Mouse (Mus musculus) liver, embryonic 14.5 days (tissue): ENCODE measurements around the gene Suz12. TPM values are rescaled to one million over a fixed set of nuclear protein-coding genes. Genes with fewer than 3 reads are reported as not detected.

Source experiments
- ATAC-seq: fragments of 200-750 bp; cut with Nextera tagmentation; 2 replicates; pipeline ENCODE4 v1.8.0; 2017; ENCODE audit warnings: moderate number of reproducible peaks, mild to moderate bottlenecking, moderate library complexity; ENCODE audit not compliant: insufficient read depth
- DNase-seq, 3 experiments: peaks; one replicate each; pipeline ENCODE4 v3.0.0-alpha.2; 2012 to 2013; ENCODE audit warnings: low read depth in 3 of 3, low spot score in 3 of 3
- H3K27ac ChIP-seq: fragments of 300-500 bp; sonication (generic); 2 replicates; pipeline ENCODE4 v1.5.1; 2014; ENCODE audit warnings: moderate library complexity, mild to moderate bottlenecking, control low read depth, inconsistent platforms
- H3K27me3 ChIP-seq: fragments of 300-500 bp; sonication (generic); 2 replicates; pipeline ENCODE4 v1.6.1; 2014; ENCODE audit warnings: mild to moderate bottlenecking, low read length, moderate library complexity; ENCODE audit not compliant: control insufficient read depth, insufficient read depth
- H3K36me3 ChIP-seq: fragments of 300-500 bp; sonication (generic); replicated peaks from 2 replicates; pipeline ENCODE4 v1.6.1; 2014; ENCODE audit warnings: low read depth; ENCODE audit not compliant: control insufficient read depth, insufficient read depth
- H3K4me1 ChIP-seq, 2 experiments: fragments of 200-500 bp in 1 of 2; fragments of 300-500 bp in 1 of 2; sonication (generic) in 1 of 2; replicated peaks; 2 replicates each; pipeline ENCODE4 v1.6.1; 2012 to 2014; ENCODE audit warnings: antibody characterized with exemption in 1 of 2, inconsistent platforms in 1 of 2, low read length in 1 of 2; ENCODE audit not compliant: control insufficient read depth in 2 of 2, insufficient read depth in 2 of 2
- H3K4me2 ChIP-seq: fragments of 300-500 bp; sonication (generic); 2 replicates; pipeline ENCODE4 v1.6.1; 2014; ENCODE audit warnings: low read depth, mild to moderate bottlenecking, control low read depth, moderate library complexity
- H3K4me3 ChIP-seq, 2 experiments: fragments of 200-500 bp in 1 of 2; fragments of 300-500 bp in 1 of 2; sonication (generic) in 1 of 2; 2 replicates each; pipeline ENCODE4 v1.5.1; 2012 to 2014; ENCODE audit warnings: low read depth in 2 of 2, low read length in 2 of 2, mild to moderate bottlenecking in 2 of 2, control low read depth in 1 of 2, inconsistent platforms in 1 of 2, moderate library complexity in 1 of 2; ENCODE audit not compliant: insufficient read depth in 1 of 2
- H3K9ac ChIP-seq: fragments of 300-500 bp; sonication (generic); replicated peaks from 2 replicates; pipeline ENCODE4 v1.6.1; 2014; ENCODE audit warnings: mild to moderate bottlenecking, control low read depth, moderate library complexity
- H3K9me3 ChIP-seq: fragments of 300-500 bp; sonication (generic); 2 replicates; pipeline ENCODE4 v1.6.1; 2016; ENCODE audit warnings: low read length, mixed read lengths; ENCODE audit not compliant: control insufficient read depth
- CTCF ChIP-seq: IDR thresholded peaks from 2 replicates; pipeline ENCODE4 v1.5.1; 2016; ENCODE audit warnings: antibody characterized with exemption, low read depth, control low read depth
- EP300 ChIP-seq: IDR thresholded peaks from 2 replicates; pipeline ENCODE4 v1.6.1; 2016; ENCODE audit warnings: antibody characterized with exemption, low read depth
- WGBS: fragments of 180-500 bp; shearing (Covaris S2); extraction: QIAGEN DNeasy Blood & Tissue Kit; methylation state at CpG from one replicate; pipeline ENCODE4 v1.1.7; 2014; ENCODE audit not compliant: insufficient replicate concordance; 5-methylcytosine and 5-hydroxymethylcytosine counted together
- polyA plus RNA-seq, 2 experiments: library from polyadenylated mRNA; depleted of rRNA in 1 of 2; stranded (reverse) in 1 of 2; unstranded in 1 of 2; fragments of >200 nt; fragmentation: Nextera tagmentation in 1 of 2; extraction: Ambion mirVana in 1 of 2; gene quantifications; 2 replicates each; pipeline versions ENCODE4 v1.2.1 to v1.2.3; 2012 to 2014

The Suz12 gene
- polyA plus RNA-seq, 2 experiments, result 18.1 to 23.2 TPM

DNA sequence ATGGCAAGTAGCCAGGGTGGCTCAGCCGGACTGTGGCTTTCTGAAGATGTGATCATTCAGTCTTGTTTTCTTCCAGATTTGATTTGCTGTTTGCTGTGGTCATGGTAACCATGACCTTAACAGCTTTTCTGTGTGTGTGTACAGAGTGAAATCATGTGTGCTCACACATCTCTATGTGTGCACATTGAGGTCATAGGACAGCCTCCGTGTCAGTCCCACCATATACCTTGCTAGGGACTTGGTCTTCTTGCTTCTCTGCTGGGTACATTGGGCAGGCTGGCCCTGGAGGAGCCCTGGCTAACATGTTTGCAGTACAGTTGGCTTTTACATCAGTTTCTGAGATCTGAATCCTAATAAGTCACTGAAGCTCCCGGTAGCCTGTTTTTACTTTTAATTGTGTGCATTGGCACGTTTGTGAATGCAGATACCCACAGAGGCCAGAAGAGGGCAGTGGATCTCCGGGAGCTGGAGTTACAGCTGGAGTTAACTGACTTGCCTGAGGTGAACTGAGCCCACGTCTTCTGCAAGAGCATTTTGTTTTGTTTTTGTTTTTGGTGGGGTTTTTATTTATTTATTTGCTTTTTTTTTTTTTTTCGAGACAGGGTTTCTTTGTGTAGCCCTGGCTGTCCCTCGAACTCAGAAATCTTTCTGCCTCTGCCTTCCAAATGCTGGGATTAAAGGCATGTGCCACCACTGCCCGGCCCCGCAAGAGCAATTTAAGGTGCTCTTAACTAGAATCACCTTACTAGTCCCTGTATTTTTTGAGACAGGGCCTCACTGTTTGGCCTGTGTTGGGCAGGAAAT is 49.9 kb downstream of the Suz12 start:
- peak in 2 of 3 experiments; percentile 20 to 41 for DNase-seq

DNA sequence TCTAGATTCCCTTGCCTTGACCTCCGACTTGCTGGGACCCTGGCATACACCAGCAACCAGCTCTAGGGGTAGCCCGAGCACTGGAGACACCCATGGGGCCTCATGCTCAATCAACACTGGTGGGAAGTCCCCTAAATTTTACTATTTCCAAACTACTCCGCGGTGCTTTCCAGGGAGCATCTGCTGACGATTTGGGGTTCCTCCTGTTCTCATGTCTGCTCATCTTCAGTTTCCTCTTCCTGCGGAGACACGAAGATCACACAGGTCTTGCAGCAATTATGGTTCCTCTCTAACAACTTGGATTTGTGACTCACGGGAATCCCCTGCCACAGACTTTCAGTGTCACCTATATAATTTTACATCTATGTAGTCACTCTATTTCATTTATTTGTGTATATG is 50.5 kb downstream of the Suz12 start:
- H3K9me3 ChIP-seq, result no peaks in the 10 kb centered on the region
- H3K36me3 ChIP-seq, result peaks cover 33% of the 10 kb centered on the region
- WGBS, result 75% methylated on average over 8 of the region's 8 CpGs

More for the DNA sequence above, 49.9 kb downstream of the Suz12 start:
- 54% methylated on average over 10 of the region's 10 CpGs for WGBS
- no peaks in the 10 kb centered on the region for H3K4me1 ChIP-seq
- H3K27ac ChIP-seq, result no peak overlapping the region
- peaks cover 29% of the 10 kb centered on the region for H3K36me3 ChIP-seq
- H3K4me3 ChIP-seq, result no peak overlapping the region
- H3K4me2 ChIP-seq, result no peak overlapping the region
- no peak for ATAC-seq
- no peak overlapping the region for H3K9ac ChIP-seq
- peak; percentile 82 for TF ChIP-seq CTCF
- no peak for TF ChIP-seq EP300
- no peaks in the 10 kb centered on the region for H3K9me3 ChIP-seq
- no peaks in the 10 kb centered on the region for H3K27me3 ChIP-seq

DNA sequence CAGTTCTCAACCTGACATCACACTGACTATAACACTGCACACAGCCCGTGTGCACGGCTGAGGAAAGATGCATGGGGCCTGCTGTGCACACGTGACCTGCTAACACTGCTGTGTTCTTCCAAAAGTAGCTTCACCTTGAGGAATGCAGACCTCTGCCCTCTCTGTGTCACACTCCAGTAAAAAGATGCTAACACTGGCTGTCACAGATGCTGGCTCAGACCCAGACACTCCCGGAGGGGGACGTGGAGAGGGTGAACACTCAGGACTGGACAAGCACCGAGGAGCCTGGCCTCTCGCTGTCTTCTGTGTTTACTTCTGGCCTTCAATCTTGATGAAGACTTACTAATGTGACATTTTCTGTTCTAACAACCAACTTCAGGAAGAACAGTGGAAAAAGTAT is 54.0 kb downstream of the Suz12 start:
- Histone ChIP-seq H3K36me3 (peaks cover 61% of the 10 kb centered on the region), H3K9ac (no peak overlapping the region), H3K4me3 (no peak overlapping the region), H3K27ac (no peak overlapping the region), H3K27me3 (no peaks in the 10 kb centered on the region), H3K4me2 (no peak overlapping the region), H3K9me3 (no peaks in the 10 kb centered on the region), H3K4me1 (no peaks in the 10 kb centered on the region)
- 89% methylated on average over 7 of the region's 7 CpGs for WGBS
- TF ChIP-seq CTCF (no peak), EP300 (no peak)
- ATAC-seq (no peak), DNase-seq (no peak)

More for the DNA sequence above, 50.5 kb downstream of the Suz12 start:
- Histone ChIP-seq H3K4me2 (no peak overlapping the region), H3K27me3 (no peaks in the 10 kb centered on the region), H3K4me1 (no peaks in the 10 kb centered on the region), H3K9ac (no peak overlapping the region), H3K27ac (no peak overlapping the region), H3K4me3 (no peak overlapping the region)
- TF ChIP-seq EP300, result no peak
- no peak for TF ChIP-seq CTCF
- DNase-seq (no peak), ATAC-seq (no peak)

DNA sequence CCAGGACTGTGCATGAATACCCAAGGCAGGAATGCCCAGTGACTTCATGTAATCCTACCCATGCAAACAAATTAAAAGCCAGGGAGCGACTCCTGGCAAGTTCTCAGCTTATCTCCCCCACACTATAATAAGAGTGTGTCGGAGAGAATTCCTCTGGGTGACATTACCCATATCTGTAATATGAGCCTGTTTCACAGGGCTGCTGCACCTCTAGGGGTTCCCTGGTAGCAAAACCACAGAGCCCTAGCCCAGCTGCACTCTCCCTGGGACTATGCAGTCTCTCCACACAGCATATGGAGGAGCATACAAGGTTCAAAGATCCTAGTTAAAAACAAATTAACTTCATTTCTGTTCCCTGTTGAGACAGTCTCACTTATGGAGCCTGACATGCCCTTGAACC is 57.2 kb downstream of the Suz12 start:
- WGBS, result 69% methylated on average over 2 of the region's 2 CpGs
- H3K36me3 ChIP-seq, result peaks cover 79% of the 10 kb centered on the region

DNA sequence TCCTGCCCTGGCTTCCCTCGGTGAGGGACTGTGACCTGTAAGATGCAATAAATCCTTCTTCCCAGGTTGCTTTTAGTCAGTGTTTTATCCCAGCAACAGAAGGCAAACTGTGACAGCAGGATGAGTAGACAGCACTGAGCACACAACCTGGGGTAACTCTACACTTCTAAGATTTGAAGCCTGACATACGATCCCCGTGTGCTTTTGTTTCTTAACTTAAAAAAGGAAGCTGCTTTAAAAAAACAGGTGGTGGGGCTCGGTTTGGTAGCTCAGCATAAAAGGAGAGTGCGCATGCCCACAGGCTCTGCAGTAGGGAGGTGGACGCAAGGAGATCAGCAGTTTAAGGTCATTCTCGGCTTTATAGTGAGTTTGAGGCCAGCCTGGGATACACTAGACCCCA is 59.5 kb downstream of the Suz12 start:
- no peak overlapping the region for H3K4me2 ChIP-seq
- no peaks in the 10 kb centered on the region for H3K27me3 ChIP-seq
- no peak overlapping the region for H3K9ac ChIP-seq
- H3K4me3 ChIP-seq, result no peak overlapping the region
- WGBS, result 82% methylated on average over 7 of the region's 7 CpGs
- TF ChIP-seq CTCF (no peak), EP300 (no peak)
- ATAC-seq (no peak), DNase-seq (no peak)
- H3K27ac ChIP-seq, result no peak overlapping the region
- no peaks in the 10 kb centered on the region for H3K9me3 ChIP-seq
- H3K36me3 ChIP-seq, result peaks cover 89% of the 10 kb centered on the region
- H3K4me1 ChIP-seq, result no peaks in the 10 kb centered on the region

More for the DNA sequence above, 57.2 kb downstream of the Suz12 start:
- ATAC-seq (no peak), DNase-seq (no peak)
- Histone ChIP-seq H3K9me3 (no peaks in the 10 kb centered on the region), H3K4me3 (no peak overlapping the region), H3K9ac (no peak overlapping the region), H3K4me2 (no peak overlapping the region), H3K27me3 (no peaks in the 10 kb centered on the region), H3K27ac (no peak overlapping the region), H3K4me1 (no peaks in the 10 kb centered on the region)
- no peak for TF ChIP-seq EP300
- TF ChIP-seq CTCF, result no peak
